Mouse (Mus musculus) kidney, adult 2 months (tissue): ENCODE data around the gene Wdr73. TPM values are rescaled to one million over a fixed set of nuclear protein-coding genes. Genes with fewer than 3 reads are reported as not detected.

Experiments used
- DNase-seq: peaks from one replicate; pipeline ENCODE4 v3.0.0; 2021
- H3K27ac ChIP-seq: fragments of 200-500 bp; 2 replicates; pipeline ENCODE4 v1.5.1; 2012; ENCODE audit warnings: low read depth, low read length, control low read depth, inconsistent platforms; ENCODE audit not compliant: insufficient read depth
- H3K27me3 ChIP-seq: fragments of 200-500 bp; replicated peaks from 2 replicates; pipeline ENCODE4 v1.6.1; 2012; ENCODE audit warnings: mild to moderate bottlenecking, moderate library complexity, low read length, inconsistent platforms; ENCODE audit not compliant: control insufficient read depth, insufficient read depth
- H3K36me3 ChIP-seq: fragments of 200-500 bp; 2 replicates; pipeline ENCODE4 v1.6.1; 2012; ENCODE audit warnings: mild to moderate bottlenecking, moderate library complexity, low read length, inconsistent platforms; ENCODE audit not compliant: control insufficient read depth, insufficient read depth
- H3K4me1 ChIP-seq: fragments of 200-500 bp; 2 replicates; pipeline ENCODE4 v1.6.1; 2011; ENCODE audit warnings: low read length; ENCODE audit not compliant: control insufficient read depth, insufficient read depth
- H3K4me3 ChIP-seq: fragments of 200-500 bp; 2 replicates; pipeline ENCODE4 v1.5.1; 2011; ENCODE audit warnings: mild to moderate bottlenecking, low read depth, low read length, control low read depth; ENCODE audit not compliant: insufficient read depth
- CTCF ChIP-seq: fragments of 200-500 bp; conservative IDR thresholded peaks from 2 replicates; pipeline ENCODE4 v1.5.1; 2011; ENCODE audit warnings: low read depth, mild to moderate bottlenecking, control low read depth, low read length, moderate library complexity, mixed read lengths; ENCODE audit not compliant: insufficient read depth, insufficient read length
- POLR2A ChIP-seq: fragments of 200-500 bp; IDR thresholded peaks from one replicate; pipeline ENCODE4 v1.6.1; 2011; ENCODE audit warnings: low read depth, low read length, control low read depth
- WGBS: fragments of 180-500 bp; shearing (Covaris S2); methylation state at CpG from one replicate; pipeline ENCODE4 v1.1.7; 2018; 5-methylcytosine and 5-hydroxymethylcytosine counted together
- polyA plus RNA-seq: library from polyadenylated mRNA; depleted of rRNA; stranded (reverse); fragments of >200 nt; gene quantifications from 2 replicates; pipeline ENCODE4 v1.2.3, GENCODE M21; 2012

Wdr73 gene
- polyA plus RNA-seq, 1 experiment: 16.1 TPM

GRCm38 (mm10) chr7:80864151-80864550, 36.9 kb downstream of the Wdr73 start:
- no peak for DNase-seq
- Histone ChIP-seq H3K36me3 (peaks cover 3% of the 10 kb centered on the region; the same call in 1 of the 2 replicates), H3K4me1 (peaks cover 24% of the 10 kb centered on the region), H3K27me3 (no peaks in the 10 kb centered on the region), H3K27ac (peak overlapping the region; percentile 5; the same call in 1 of the 2 replicates), H3K4me3 (no peak overlapping the region)
- TF ChIP-seq POLR2A (no peak), CTCF (no peak)
- 50% methylated on average over 1 of the region's 1 CpGs for WGBS

GRCm38 (mm10) chr7:80863520-80863919, 37.5 kb downstream of the Wdr73 start:
- H3K36me3 ChIP-seq: peaks cover 3% of the 10 kb centered on the region; the same call in 1 of the 2 replicates
- no peak for TF ChIP-seq CTCF
- TF ChIP-seq POLR2A: no peak
- WGBS: 68% methylated on average over 5 of the region's 5 CpGs
- H3K27ac ChIP-seq: peak overlapping the region; percentile 15; the same call in 1 of the 2 replicates
- H3K4me1 ChIP-seq: peaks cover 24% of the 10 kb centered on the region
- no peak for DNase-seq
- no peak overlapping the region for H3K4me3 ChIP-seq
- H3K27me3 ChIP-seq: no peaks in the 10 kb centered on the region

- Histone ChIP-seq H3K4me3 (no peak overlapping the region), H3K27ac (no peak overlapping the region), H3K36me3 (no peaks in the 10 kb centered on the region), H3K27me3 (no peaks in the 10 kb centered on the region), H3K4me1 (peaks cover 24% of the 10 kb centered on the region)
- WGBS: 87% methylated on average over 2 of the region's 2 CpGs
- TF ChIP-seq POLR2A (no peak), CTCF (no peak)
- no peak for DNase-seq
Observed at GRCm38 (mm10) chr7:80862475-80862874, 38.6 kb downstream of the Wdr73 start.

GRCm38 (mm10) chr7:80860729-80861274, 40.3 kb downstream of the Wdr73 start, which contains the start of gene Zscan2:
TSS of gene Zscan2 (plus strand) at chr7:80860920.
- no peaks in the 10 kb centered on the region for H3K36me3 ChIP-seq
- H3K27me3 ChIP-seq: no peaks in the 10 kb centered on the region
- H3K4me1 ChIP-seq: peaks cover 12% of the 10 kb centered on the region
- WGBS: under 1% methylated on average over 40 of the region's 40 CpGs
- peak within 1 kb of the TSS; percentile 86 for H3K4me3 ChIP-seq
- DNase-seq: peak; percentile 97
- H3K27ac ChIP-seq: peak within 1 kb of the TSS; percentile 73
- TF ChIP-seq CTCF (no peak), POLR2A (no peak)

- Histone ChIP-seq H3K27ac (peak overlapping the region; percentile 13; the same call in 1 of the 2 replicates), H3K4me3 (peak overlapping the region; percentile 51), H3K27me3 (no peaks in the 10 kb centered on the region), H3K36me3 (no peaks in the 10 kb centered on the region), H3K4me1 (peaks cover 10% of the 10 kb centered on the region)
- WGBS: under 1% methylated on average over 13 of the region's 13 CpGs
- TF ChIP-seq CTCF (no peak), POLR2A (no peak)
- DNase-seq: peak; percentile 78
Observed at GRCm38 (mm10) chr7:80860227-80860626, 40.8 kb downstream of the Wdr73 start.

GRCm38 (mm10) chr7:80857181-80857580, 43.9 kb downstream of the Wdr73 start:
- TF ChIP-seq POLR2A (no peak), CTCF (peak; percentile 97)
- H3K27ac ChIP-seq: no peak overlapping the region
- H3K27me3 ChIP-seq: no peaks in the 10 kb centered on the region
- no peak overlapping the region for H3K4me3 ChIP-seq
- no peaks in the 10 kb centered on the region for H3K36me3 ChIP-seq
- H3K4me1 ChIP-seq: peaks cover 3% of the 10 kb centered on the region; the same call in 1 of the 2 replicates
- peak; percentile 88 for DNase-seq
- WGBS: 18% methylated on average over 6 of the region's 6 CpGs

- TF ChIP-seq CTCF (no peak), POLR2A (no peak)
- Histone ChIP-seq H3K4me1 (peaks cover 3% of the 10 kb centered on the region; the same call in 1 of the 2 replicates), H3K4me3 (no peak overlapping the region), H3K27ac (no peak overlapping the region), H3K36me3 (no peaks in the 10 kb centered on the region), H3K27me3 (no peaks in the 10 kb centered on the region)
- DNase-seq: no peak
Observed at GRCm38 (mm10) chr7:80855316-80855715, 45.8 kb downstream of the Wdr73 start.

GRCm38 (mm10) chr7:80853218-80853617, 47.9 kb downstream of the Wdr73 start:
- no peak overlapping the region for H3K4me3 ChIP-seq
- WGBS: 95% methylated on average over 3 of the region's 3 CpGs
- no peaks in the 10 kb centered on the region for H3K36me3 ChIP-seq
- H3K27me3 ChIP-seq: no peaks in the 10 kb centered on the region
- no peak overlapping the region for H3K27ac ChIP-seq
- no peak for TF ChIP-seq POLR2A
- TF ChIP-seq CTCF: no peak
- no peak for DNase-seq
- no peaks in the 10 kb centered on the region; the same call in 1 of the 2 replicates for H3K4me1 ChIP-seq
